Mouse (Mus musculus) testis, adult 2 months (tissue): Measurements from ENCODE around the gene Slc35b4.

Experiments
- CTCF ChIP-seq: fragments of 200-500 bp; IDR thresholded peaks from 2 replicates; pipeline ENCODE4 v1.5.1; 2012; ENCODE audit warnings: low read depth, mild to moderate bottlenecking, inconsistent platforms, low read length, moderate library complexity; ENCODE audit not compliant: control insufficient read depth, insufficient read depth, insufficient replicate concordance
- POLR2A ChIP-seq: fragments of 200-500 bp; IDR thresholded peaks from 2 replicates; pipeline ENCODE4 v1.6.1; 2012; ENCODE audit warnings: low read depth, mild to moderate bottlenecking, inconsistent platforms, low read length, moderate library complexity; ENCODE audit not compliant: control insufficient read depth

DNA sequence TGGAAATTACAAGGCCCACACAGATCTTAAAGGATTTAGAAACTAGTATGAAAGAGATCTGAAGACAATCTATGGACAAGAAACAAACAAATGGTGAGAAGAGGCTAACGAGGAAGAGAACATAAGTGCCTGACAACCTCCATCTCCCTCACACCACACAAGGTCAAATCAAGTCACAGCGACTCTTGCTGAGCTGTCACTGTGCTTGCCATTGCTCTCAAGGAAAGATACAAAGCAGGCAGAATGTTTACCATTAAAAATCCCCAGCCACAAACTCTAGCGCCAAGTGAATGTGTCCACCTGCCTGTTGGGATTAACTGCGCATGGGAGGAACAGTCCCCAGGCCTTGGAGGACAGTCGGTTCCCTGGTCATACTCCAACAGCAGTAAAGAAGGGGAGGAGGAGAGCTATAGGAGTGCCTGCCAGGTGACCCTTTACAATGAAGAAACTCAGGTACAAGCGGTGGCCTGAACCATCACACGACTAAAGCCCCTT lies 16.0 kb downstream of the Slc35b4 start:
- TF ChIP-seq POLR2A (no peak), CTCF (no peak)
